Mouse (Mus musculus): ENCODE results near the gene Zmat3. TPM values are rescaled to one million over a fixed set of nuclear protein-coding genes. Genes with fewer than 3 reads are reported as not detected.

Zmat3 gene
- polyA plus RNA-seq, 1 experiment: 9.0 TPM

DNA sequence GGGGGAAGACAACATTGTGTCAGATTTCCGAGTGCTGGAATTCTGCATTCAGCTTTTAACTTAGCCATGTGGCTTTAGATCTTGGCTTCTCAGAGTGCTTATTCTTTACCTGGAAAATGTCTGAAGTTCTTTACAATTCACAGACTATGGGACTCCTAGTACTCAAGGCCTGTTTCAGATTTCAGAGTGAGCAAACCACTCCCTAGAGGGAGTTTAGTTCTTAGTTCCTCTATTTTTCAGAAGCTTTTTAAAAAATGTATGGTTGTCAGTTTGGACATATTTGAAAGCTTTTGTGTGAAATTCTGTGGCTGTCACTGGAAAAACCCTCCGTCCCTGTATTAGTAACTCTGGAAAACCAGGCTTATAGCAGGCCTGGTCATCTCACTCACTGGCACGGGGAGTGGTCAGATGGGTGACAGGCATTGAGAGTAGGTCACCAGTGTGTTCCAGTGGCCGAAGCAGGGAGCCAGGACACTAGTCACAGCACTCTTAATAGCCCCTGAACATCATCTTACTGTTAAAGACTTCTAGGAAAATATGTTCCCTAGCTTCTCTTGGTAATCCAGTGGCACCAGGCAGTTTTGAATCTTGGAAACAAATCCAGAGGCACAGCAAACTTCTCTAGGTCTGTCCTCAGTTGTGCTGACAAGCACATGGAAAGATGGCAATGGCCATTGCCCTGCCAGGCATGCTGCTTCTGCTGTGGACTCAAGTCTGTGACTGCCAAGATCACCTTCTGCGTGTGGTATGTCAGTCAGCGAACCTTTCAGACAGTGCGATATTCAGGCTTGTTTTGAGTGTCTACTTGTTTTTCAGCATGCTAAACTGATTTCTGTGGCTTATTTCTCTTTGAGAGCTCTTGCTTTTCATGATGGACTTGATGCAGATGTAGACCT is 37.4 kb upstream of the Zmat3 start:
- H3K4me1 ChIP-seq (replicated peaks; ENCODE audit: control insufficient read depth, insufficient read depth, low read length): peaks cover 9% of the 10 kb centered on the region
- TF ChIP-seq CTCF (IDR thresholded peaks at IDR 0.05; ENCODE audit: borderline replicate concordance, control insufficient read depth, extremely low read depth, insufficient read depth, low read length, poor library complexity): no peak
- no peak for TF ChIP-seq POLR2A (IDR thresholded peaks at IDR 0.05; ENCODE audit: control insufficient read depth, extremely low read depth, insufficient read depth, low read length, poor library complexity)
- H3K27me3 ChIP-seq (ENCODE audit: control insufficient read depth, insufficient read depth, low read length): no peaks in the 10 kb centered on the region
- H3K36me3 ChIP-seq (ENCODE audit: control insufficient read depth, insufficient read depth, low read length): no peaks in the 10 kb centered on the region
- 80% methylated on average over 7 of the region's 7 CpGs for WGBS
- H3K27ac ChIP-seq (ENCODE audit: control insufficient read depth, insufficient read depth, low read length): no peak overlapping the region
- H3K4me3 ChIP-seq (ENCODE audit: control insufficient read depth, insufficient read depth, low read length): no peak overlapping the region
- DNase-seq: no peak

DNA sequence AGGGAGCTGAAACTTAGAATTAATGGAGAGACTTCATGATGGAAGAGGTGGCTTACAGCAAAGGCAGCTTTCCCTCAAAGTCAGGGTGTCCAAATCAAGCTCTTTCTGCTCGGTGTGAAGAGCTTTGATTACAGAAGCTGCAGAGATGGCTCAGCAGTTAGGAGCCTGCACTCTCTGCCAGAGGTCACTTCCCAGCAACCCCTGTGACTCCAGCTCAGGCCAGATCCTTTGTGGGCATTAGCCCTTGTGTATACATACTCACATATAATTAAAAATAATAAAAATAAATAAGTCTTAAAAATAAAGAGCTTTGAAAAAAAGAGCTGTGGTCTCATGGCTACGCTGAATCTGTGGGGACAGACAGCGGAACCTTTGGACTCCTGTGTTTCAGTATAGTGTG is 35.8 kb upstream of the Zmat3 start:
- TF ChIP-seq POLR2A (IDR thresholded peaks at IDR 0.05; ENCODE audit: control insufficient read depth, extremely low read depth, insufficient read depth, low read length, poor library complexity) (no peak), CTCF (IDR thresholded peaks at IDR 0.05; ENCODE audit: borderline replicate concordance, control insufficient read depth, extremely low read depth, insufficient read depth, low read length, poor library complexity) (no peak)
- 91% methylated on average over 3 of the region's 3 CpGs for WGBS
- H3K4me3 ChIP-seq (ENCODE audit: control insufficient read depth, insufficient read depth, low read length): no peak overlapping the region
- no peak overlapping the region for H3K27ac ChIP-seq (ENCODE audit: control insufficient read depth, insufficient read depth, low read length)
- H3K4me1 ChIP-seq (replicated peaks; ENCODE audit: control insufficient read depth, insufficient read depth, low read length): peaks cover 9% of the 10 kb centered on the region
- H3K36me3 ChIP-seq (ENCODE audit: control insufficient read depth, insufficient read depth, low read length): no peaks in the 10 kb centered on the region
- DNase-seq: no peak
- no peaks in the 10 kb centered on the region for H3K27me3 ChIP-seq (ENCODE audit: control insufficient read depth, insufficient read depth, low read length)

- WGBS: 65% methylated on average over 2 of the region's 2 CpGs
- Histone ChIP-seq H3K4me3 (ENCODE audit: control insufficient read depth, insufficient read depth, low read length) (no peak overlapping the region), H3K27me3 (ENCODE audit: control insufficient read depth, insufficient read depth, low read length) (no peaks in the 10 kb centered on the region), H3K36me3 (ENCODE audit: control insufficient read depth, insufficient read depth, low read length) (no peaks in the 10 kb centered on the region), H3K27ac (ENCODE audit: control insufficient read depth, insufficient read depth, low read length) (no peak overlapping the region), H3K4me1 (replicated peaks; ENCODE audit: control insufficient read depth, insufficient read depth, low read length) (peaks cover 12% of the 10 kb centered on the region)
- no peak for DNase-seq
- TF ChIP-seq POLR2A (IDR thresholded peaks at IDR 0.05; ENCODE audit: control insufficient read depth, extremely low read depth, insufficient read depth, low read length, poor library complexity) (no peak), CTCF (IDR thresholded peaks at IDR 0.05; ENCODE audit: borderline replicate concordance, control insufficient read depth, extremely low read depth, insufficient read depth, low read length, poor library complexity) (no peak)
Observed at GRCm38 (mm10) chr3:32399931-32400330, 34.1 kb upstream of the Zmat3 start.

GRCm38 (mm10) chr3:32399381-32399780 is 33.6 kb upstream of the Zmat3 start:
- Histone ChIP-seq H3K27me3 (ENCODE audit: control insufficient read depth, insufficient read depth, low read length) (no peaks in the 10 kb centered on the region), H3K4me1 (replicated peaks; ENCODE audit: control insufficient read depth, insufficient read depth, low read length) (peaks cover 12% of the 10 kb centered on the region), H3K27ac (ENCODE audit: control insufficient read depth, insufficient read depth, low read length) (no peak overlapping the region), H3K36me3 (ENCODE audit: control insufficient read depth, insufficient read depth, low read length) (no peaks in the 10 kb centered on the region), H3K4me3 (ENCODE audit: control insufficient read depth, insufficient read depth, low read length) (no peak overlapping the region)
- no peak for TF ChIP-seq POLR2A (IDR thresholded peaks at IDR 0.05; ENCODE audit: control insufficient read depth, extremely low read depth, insufficient read depth, low read length, poor library complexity)
- TF ChIP-seq CTCF (IDR thresholded peaks at IDR 0.05; ENCODE audit: borderline replicate concordance, control insufficient read depth, extremely low read depth, insufficient read depth, low read length, poor library complexity): no peak
- DNase-seq: no peak
- 80% methylated on average over 4 of the region's 4 CpGs for WGBS

DNA sequence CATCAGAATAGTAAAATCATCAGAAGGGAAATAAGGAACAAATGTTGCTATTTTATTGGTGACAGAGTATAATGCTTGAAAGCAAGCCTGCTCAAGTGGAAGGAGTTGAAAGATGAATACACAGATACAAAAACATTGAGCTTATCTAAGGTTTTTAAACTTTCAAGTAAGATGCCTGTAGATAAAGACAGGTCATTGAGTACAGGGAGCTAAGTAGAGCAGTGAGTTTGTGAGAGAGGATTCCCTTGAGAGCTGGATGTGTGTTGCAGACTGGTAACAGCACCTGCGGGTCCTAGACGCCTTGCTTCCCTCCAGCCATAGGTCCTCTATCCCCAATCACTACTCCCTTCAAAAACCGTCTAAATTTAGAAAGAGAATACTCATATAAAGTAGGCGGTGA is 32.8 kb upstream of the Zmat3 start:
- WGBS: 36% methylated on average over 4 of the region's 4 CpGs
- no peak overlapping the region for H3K27ac ChIP-seq (ENCODE audit: control insufficient read depth, insufficient read depth, low read length)
- TF ChIP-seq CTCF (IDR thresholded peaks at IDR 0.05; ENCODE audit: borderline replicate concordance, control insufficient read depth, extremely low read depth, insufficient read depth, low read length, poor library complexity): no peak
- no peak for TF ChIP-seq POLR2A (IDR thresholded peaks at IDR 0.05; ENCODE audit: control insufficient read depth, extremely low read depth, insufficient read depth, low read length, poor library complexity)

DNA sequence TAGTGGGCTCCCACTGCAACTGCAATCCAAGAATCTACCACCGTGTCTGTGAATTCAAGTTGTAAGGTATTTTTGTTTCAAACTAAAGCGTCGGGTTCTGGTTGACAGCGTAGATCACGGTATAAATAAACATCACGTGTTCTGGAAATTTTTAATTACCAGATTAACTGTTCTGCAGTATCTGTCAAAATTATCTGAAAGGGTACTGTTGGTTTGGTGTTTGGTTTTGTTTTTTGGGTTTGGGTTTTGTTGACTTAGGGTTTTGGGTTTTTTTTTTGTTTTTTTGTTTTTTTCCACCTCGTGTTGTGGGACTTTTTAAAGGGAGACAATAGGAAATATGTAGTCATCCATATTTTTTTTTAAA is 32.3 kb upstream of the Zmat3 start:
- no peak for TF ChIP-seq POLR2A (IDR thresholded peaks at IDR 0.05; ENCODE audit: control insufficient read depth, extremely low read depth, insufficient read depth, low read length, poor library complexity)
- TF ChIP-seq CTCF (IDR thresholded peaks at IDR 0.05; ENCODE audit: borderline replicate concordance, control insufficient read depth, extremely low read depth, insufficient read depth, low read length, poor library complexity): no peak
- no peak for DNase-seq
- Histone ChIP-seq H3K4me1 (replicated peaks; ENCODE audit: control insufficient read depth, insufficient read depth, low read length) (peaks cover 12% of the 10 kb centered on the region), H3K27ac (ENCODE audit: control insufficient read depth, insufficient read depth, low read length) (no peak overlapping the region), H3K4me3 (ENCODE audit: control insufficient read depth, insufficient read depth, low read length) (no peak overlapping the region), H3K27me3 (ENCODE audit: control insufficient read depth, insufficient read depth, low read length) (no peaks in the 10 kb centered on the region), H3K36me3 (ENCODE audit: control insufficient read depth, insufficient read depth, low read length) (no peaks in the 10 kb centered on the region)
- 2% methylated on average over 7 of the region's 7 CpGs for WGBS

More for the DNA sequence above, 32.8 kb upstream of the Zmat3 start:
- Histone ChIP-seq H3K4me3 (ENCODE audit: control insufficient read depth, insufficient read depth, low read length) (no peak overlapping the region), H3K27me3 (ENCODE audit: control insufficient read depth, insufficient read depth, low read length) (no peaks in the 10 kb centered on the region), H3K36me3 (ENCODE audit: control insufficient read depth, insufficient read depth, low read length) (no peaks in the 10 kb centered on the region), H3K4me1 (replicated peaks; ENCODE audit: control insufficient read depth, insufficient read depth, low read length) (peaks cover 12% of the 10 kb centered on the region)
- no peak for DNase-seq

Measured in thymus, adult 2 months (tissue).